Mouse (Mus musculus) fibroblast of lung, adult 2 months (primary cell): ENCODE data around the gene E130114P18Rik.

ENCODE experiments used
- DNase-seq: peaks from one replicate; pipeline ENCODE4 v3.0.0-alpha.2; 2011; ENCODE audit warnings: low read depth

The E130114P18Rik gene

GRCm38 (mm10) chr4:97647700-97648435 lies 130.0 kb downstream of the E130114P18Rik start:
- DNase-seq = no peak

- no peak for DNase-seq
Observed at GRCm38 (mm10) chr4:97647236-97647635, 130.6 kb downstream of the E130114P18Rik start.

GRCm38 (mm10) chr4:97640385-97640784 lies 137.5 kb downstream of the E130114P18Rik start:
- no peak for DNase-seq

GRCm38 (mm10) chr4:97636569-97636968 lies 141.3 kb downstream of the E130114P18Rik start:
- no peak for DNase-seq

- DNase-seq = no peak
Observed at GRCm38 (mm10) chr4:97635757-97636292, 142.1 kb downstream of the E130114P18Rik start.

GRCm38 (mm10) chr4:97635296-97635755 lies 142.6 kb downstream of the E130114P18Rik start:
- DNase-seq = no peak

GRCm38 (mm10) chr4:97628881-97629605 lies 148.8 kb downstream of the E130114P18Rik start:
- DNase-seq = no peak

- no peak for DNase-seq
Observed at GRCm38 (mm10) chr4:97626002-97626720, 151.7 kb downstream of the E130114P18Rik start.

- no peak for DNase-seq
Observed at GRCm38 (mm10) chr4:97623165-97623564, 154.7 kb downstream of the E130114P18Rik start.

GRCm38 (mm10) chr4:97621731-97622130 lies 156.1 kb downstream of the E130114P18Rik start:
- no peak for DNase-seq

GRCm38 (mm10) chr4:97620409-97620808 lies 157.5 kb downstream of the E130114P18Rik start:
- no peak for DNase-seq

- no peak for DNase-seq
Observed at GRCm38 (mm10) chr4:97618668-97619373, 159.1 kb downstream of the E130114P18Rik start.

GRCm38 (mm10) chr4:97615031-97615430 lies 162.8 kb downstream of the E130114P18Rik start:
- DNase-seq = no peak

- no peak for DNase-seq
Observed at GRCm38 (mm10) chr4:97611251-97611847, 166.5 kb downstream of the E130114P18Rik start.

GRCm38 (mm10) chr4:97609831-97610727 lies 167.8 kb downstream of the E130114P18Rik start:
- DNase-seq = no peak

GRCm38 (mm10) chr4:97609329-97609728 lies 168.5 kb downstream of the E130114P18Rik start:
- DNase-seq = no peak

GRCm38 (mm10) chr4:97608728-97609127 lies 169.2 kb downstream of the E130114P18Rik start:
- no peak for DNase-seq

- no peak for DNase-seq
Observed at GRCm38 (mm10) chr4:97608134-97608533, 169.7 kb downstream of the E130114P18Rik start.

GRCm38 (mm10) chr4:97607169-97607568 lies 170.7 kb downstream of the E130114P18Rik start:
- DNase-seq = no peak

GRCm38 (mm10) chr4:97606524-97606923 lies 171.4 kb downstream of the E130114P18Rik start:
- DNase-seq = no peak
